In genomic region chr12:117058975-117059374, GRCm38 (mm10) we compare ENCODE assay signal across 21 mouse cellular contexts.
"Had no signal": no experiment of that assay in that cellular context is flagged by ENCODE, and none has a peak within 500 bp of the region (broad histone marks: within the 10 kb centered on the region; RNA-seq: fewer than 3 reads in every experiment).

No protein-coding gene starts in this region.

- ATAC-seq: liver, postnatal 0 days; lung, postnatal 0 days; midbrain, embryonic 15.5 days had no signal

- H3K27ac ChIP-seq: limb, embryonic 12.5 days; limb, embryonic 15.5 days; liver, embryonic 14.5 days; macrophage; midbrain, embryonic 12.5 days; midbrain, embryonic 15.5 days; neural tube, embryonic 12.5 days; neural tube, embryonic 15.5 days; stomach, postnatal 0 days had no signal

- H3K9me3 ChIP-seq: limb, embryonic 12.5 days; limb, embryonic 15.5 days; midbrain, embryonic 12.5 days; midbrain, embryonic 15.5 days; neural tube, embryonic 12.5 days; neural tube, embryonic 15.5 days had no signal

- H3K4me3 ChIP-seq: limb, embryonic 12.5 days; limb, embryonic 15.5 days; midbrain, embryonic 12.5 days; midbrain, embryonic 15.5 days; neural tube, embryonic 12.5 days; neural tube, embryonic 15.5 days had no signal

- H3K4me1 ChIP-seq: limb, embryonic 15.5 days had no signal

- H3K27me3 ChIP-seq: limb, embryonic 12.5 days; limb, embryonic 15.5 days; midbrain, embryonic 15.5 days; neural tube, embryonic 12.5 days; neural tube, embryonic 15.5 days had no signal

- H3K36me3 ChIP-seq: limb, embryonic 12.5 days; limb, embryonic 15.5 days; midbrain, embryonic 12.5 days; midbrain, embryonic 15.5 days; neural tube, embryonic 12.5 days; neural tube, embryonic 15.5 days had no signal

- H3K4me2 ChIP-seq: limb, embryonic 12.5 days; limb, embryonic 15.5 days; liver, embryonic 11.5 days; lung, embryonic 14.5 days; midbrain, embryonic 12.5 days; midbrain, embryonic 15.5 days; neural tube, embryonic 12.5 days; neural tube, embryonic 15.5 days had no signal

- DNase-seq: kidney, postnatal 14 days; kidney, postnatal 4 days; left cerebral cortex, postnatal 4 days; liver, postnatal 0 days; lung, embryonic 14.5 days; right cerebral cortex, adult 18-20 months; right cerebral cortex, postnatal 14 days; right cerebral cortex, postnatal 4 days; thymus, adult 18-20 months; thymus, postnatal 36 days had no signal

- H3K9ac ChIP-seq: limb, embryonic 12.5 days; limb, embryonic 15.5 days; liver, embryonic 14.5 days; liver, postnatal 0 days; lung, embryonic 14.5 days; midbrain, embryonic 12.5 days; midbrain, embryonic 15.5 days; neural tube, embryonic 12.5 days; neural tube, embryonic 15.5 days had no signal
